Mouse (Mus musculus) bone marrow, adult 2 months (tissue): ENCODE data around the gene Ephb2. TPM values are rescaled to one million over a fixed set of nuclear protein-coding genes. Genes with fewer than 3 reads are reported as not detected.
A peak's percentile ranks its signal among the peaks of the same experiment; 100 is the strongest.

ENCODE experiments used
- H3K27ac ChIP-seq: fragments of 200-500 bp; 2 replicates; pipeline ENCODE4 v1.5.1; 2012; ENCODE audit warnings: low read depth, mild to moderate bottlenecking, control low read depth, inconsistent platforms, low read length; ENCODE audit not compliant: control insufficient read depth, poor library complexity, insufficient read depth
- H3K4me1 ChIP-seq: fragments of 200-500 bp; 2 replicates; pipeline ENCODE4 v1.6.1; 2011; ENCODE audit warnings: low read length; ENCODE audit not compliant: control insufficient read depth, insufficient read depth
- H3K4me3 ChIP-seq: fragments of 200-500 bp; replicated peaks from 2 replicates; pipeline ENCODE3; 2011; ENCODE audit warnings: mild to moderate bottlenecking, low read depth, low read length, control low read depth; ENCODE audit not compliant: control insufficient read depth
- CTCF ChIP-seq: fragments of 200-500 bp; IDR thresholded peaks from 2 replicates; pipeline ENCODE4 v1.5.1; 2011; ENCODE audit warnings: low read length, control low read depth; ENCODE audit not compliant: control insufficient read depth, insufficient read depth
- POLR2A ChIP-seq: fragments of 200-500 bp; IDR thresholded peaks from 2 replicates; pipeline ENCODE4 v1.6.1; 2011; ENCODE audit warnings: low read depth, mild to moderate bottlenecking, control low read depth, low read length, borderline replicate concordance; ENCODE audit not compliant: control insufficient read depth
- WGBS: fragments of 180-500 bp; shearing (Covaris S2); methylation state at CpG from one replicate; pipeline ENCODE4 v1.1.7; 2018; 5-methylcytosine and 5-hydroxymethylcytosine counted together
- polyA plus RNA-seq: library from polyadenylated mRNA; stranded (reverse); fragments of >200 nt; gene quantifications from 2 replicates; pipeline ENCODE4 v1.2.4, GENCODE M21; 2011; ENCODE audit warnings: low replicate concordance; ENCODE audit not compliant: missing spikeins, insufficient read depth, insufficient read length

Ephb2 gene
- polyA plus RNA-seq, 1 experiment: 5.1 TPM

- Histone ChIP-seq H3K27ac (no peak overlapping the region), H3K4me3 (no peak overlapping the region), H3K4me1 (no peaks in the 10 kb centered on the region)
- TF ChIP-seq POLR2A (no peak), CTCF (no peak)
- WGBS: 78% methylated on average over 11 of the region's 11 CpGs
Measured at GRCm38 (mm10) chr4:136698404-136699083, 137.2 kb downstream of the Ephb2 start.

DNA sequence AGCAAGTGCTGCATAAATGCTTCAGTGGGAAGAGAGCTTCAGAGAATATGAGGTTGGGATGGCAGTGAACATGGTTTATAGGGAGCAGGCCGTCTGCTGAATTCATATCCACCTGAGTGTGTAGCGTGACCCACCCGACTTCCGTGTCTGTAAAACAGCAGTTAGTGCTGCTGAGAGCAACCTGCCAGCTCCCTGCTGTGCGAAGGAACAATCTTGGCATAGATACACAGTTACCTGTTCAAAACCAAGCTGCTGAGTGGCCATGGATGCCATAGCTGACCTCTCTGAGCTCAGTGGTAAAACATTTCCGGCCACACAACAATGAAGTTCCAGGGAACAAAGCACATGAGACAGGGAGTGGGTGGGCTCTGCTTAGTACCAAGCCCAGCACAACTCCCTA, 138.5 kb downstream of the Ephb2 start:
- H3K4me3 ChIP-seq: no peak overlapping the region
- 81% methylated on average over 6 of the region's 6 CpGs for WGBS
- no peak overlapping the region for H3K27ac ChIP-seq
- no peaks in the 10 kb centered on the region for H3K4me1 ChIP-seq
- no peak for TF ChIP-seq POLR2A
- TF ChIP-seq CTCF: no peak

DNA sequence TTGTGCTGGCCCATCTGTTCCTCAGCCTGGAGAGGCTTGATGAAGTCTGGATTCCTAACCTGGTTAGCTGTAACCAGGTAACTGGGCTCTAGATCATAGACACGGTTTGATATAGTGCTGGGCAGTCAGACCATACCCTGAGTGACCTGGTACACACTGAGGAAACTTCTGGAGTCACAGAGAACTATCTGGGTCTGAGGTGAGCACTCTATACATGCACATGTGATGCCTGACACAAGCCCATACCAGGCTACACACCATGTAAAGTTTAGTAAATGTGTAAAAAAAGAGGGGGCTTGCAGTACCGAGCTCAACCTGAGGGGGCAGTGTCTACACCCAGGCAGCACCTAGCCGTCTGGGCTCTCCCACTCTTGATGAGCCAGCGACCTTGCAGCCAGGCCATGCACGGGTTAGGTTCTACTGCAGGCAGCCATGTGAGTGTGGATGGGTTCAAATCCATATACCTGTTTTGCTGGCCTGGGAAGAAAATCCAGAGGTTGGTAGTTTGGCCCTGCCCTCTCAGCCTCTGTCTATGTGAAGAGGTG, 139.3 kb downstream of the Ephb2 start:
- Histone ChIP-seq H3K4me3 (no peak overlapping the region), H3K27ac (no peak overlapping the region), H3K4me1 (no peaks in the 10 kb centered on the region)
- 17% methylated on average over 5 of the region's 5 CpGs for WGBS
- TF ChIP-seq CTCF: peak; percentile 88
- no peak for TF ChIP-seq POLR2A

DNA sequence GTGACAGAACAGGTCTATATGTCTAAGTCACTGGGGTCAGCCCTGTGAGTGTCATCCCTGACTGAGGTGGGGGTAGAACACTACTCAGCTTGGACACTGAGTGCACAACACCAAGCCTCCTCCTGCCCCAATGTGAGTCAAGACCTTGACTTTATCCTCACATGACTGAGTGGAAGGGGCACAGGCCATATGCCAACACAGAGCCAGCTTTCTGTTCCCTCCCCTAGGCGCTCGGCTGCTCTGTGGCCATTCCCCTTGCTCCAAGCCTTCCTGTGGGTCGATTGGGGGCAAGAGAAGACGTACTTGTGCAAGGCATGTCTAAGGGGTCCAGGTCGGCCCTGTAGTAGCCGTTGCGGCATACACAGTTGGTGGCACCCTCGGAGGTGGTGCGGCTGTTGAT, 140.1 kb downstream of the Ephb2 start:
- TF ChIP-seq POLR2A: no peak
- TF ChIP-seq CTCF: no peak
- WGBS: 83% methylated on average over 9 of the region's 9 CpGs
- H3K27ac ChIP-seq: no peak overlapping the region
- H3K4me3 ChIP-seq: no peak overlapping the region
- H3K4me1 ChIP-seq: no peaks in the 10 kb centered on the region

DNA sequence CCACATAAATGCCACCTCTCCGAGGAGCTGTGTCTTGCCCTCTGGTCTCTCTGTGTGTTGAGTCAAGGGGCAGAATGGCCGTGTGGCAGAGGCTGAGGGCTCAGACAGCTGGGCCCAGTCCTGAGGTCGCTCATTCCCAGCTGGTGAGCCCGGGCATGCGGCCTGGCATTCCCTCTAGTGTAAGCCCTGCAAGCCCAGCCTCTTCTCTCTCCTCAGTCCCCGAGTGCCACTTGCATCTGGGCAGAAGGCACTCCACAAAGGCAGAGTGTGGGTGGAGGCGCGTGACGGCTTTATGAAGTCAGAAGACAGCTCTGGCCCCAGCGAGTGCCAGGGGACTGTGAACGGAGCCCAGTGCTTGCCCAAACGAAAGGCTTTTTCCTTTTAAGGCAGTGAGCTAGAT, 145.8 kb downstream of the Ephb2 start:
- 82% methylated on average over 12 of the region's 12 CpGs for WGBS
- no peak for TF ChIP-seq CTCF
- TF ChIP-seq POLR2A: no peak
- Histone ChIP-seq H3K4me3 (no peak overlapping the region), H3K4me1 (no peaks in the 10 kb centered on the region), H3K27ac (no peak overlapping the region)

- Histone ChIP-seq H3K27ac (no peak overlapping the region), H3K4me1 (no peaks in the 10 kb centered on the region), H3K4me3 (no peak overlapping the region)
- 60% methylated on average over 4 of the region's 4 CpGs for WGBS
- TF ChIP-seq POLR2A (no peak), CTCF (no peak)
Measured at GRCm38 (mm10) chr4:136688113-136688512, 147.7 kb downstream of the Ephb2 start.

DNA sequence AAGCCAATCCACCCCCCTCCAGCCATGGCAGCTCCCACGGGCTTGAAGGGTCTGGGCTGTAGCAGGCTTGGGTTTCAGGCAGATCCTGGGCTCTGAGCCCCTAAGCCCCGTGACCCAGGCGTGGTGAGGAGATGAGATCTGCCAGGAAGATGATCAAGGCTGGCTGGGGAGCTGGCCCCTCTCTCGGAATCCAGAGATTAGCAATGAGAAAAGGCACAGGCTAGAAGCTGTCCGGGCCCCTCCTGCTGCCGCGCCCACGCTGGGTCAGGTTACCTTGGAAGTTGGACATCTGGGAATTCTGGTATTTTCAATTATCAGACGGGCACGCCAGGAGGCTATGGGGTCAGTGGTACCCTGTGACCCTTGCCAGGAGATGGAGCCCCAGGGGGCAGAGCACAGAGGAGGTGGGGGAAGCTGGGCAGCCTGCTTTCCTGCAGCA, 150.3 kb downstream of the Ephb2 start:
- Histone ChIP-seq H3K27ac (no peak overlapping the region), H3K4me1 (no peaks in the 10 kb centered on the region), H3K4me3 (no peak overlapping the region)
- TF ChIP-seq POLR2A (no peak), CTCF (no peak)
- WGBS: 84% methylated on average over 10 of the region's 10 CpGs

DNA sequence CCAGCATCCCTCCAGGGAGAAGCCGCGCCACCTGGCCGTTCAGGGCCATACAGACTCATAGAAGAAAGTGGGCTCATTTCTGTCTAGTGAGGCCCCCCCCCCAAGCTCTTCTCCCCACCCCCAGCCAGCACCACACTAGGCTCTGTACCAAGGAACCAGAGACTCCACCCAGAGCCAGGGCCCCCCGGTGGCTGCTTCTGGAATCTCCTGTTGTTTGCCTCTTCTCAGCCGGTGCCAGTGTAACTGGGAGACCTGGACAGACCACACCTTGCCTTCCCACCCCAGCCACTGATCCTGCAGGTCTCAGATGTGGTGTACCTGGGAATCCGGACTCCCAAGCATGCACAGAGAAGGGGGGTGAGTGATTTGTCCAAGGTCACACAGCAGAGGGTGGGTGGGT, 151.3 kb downstream of the Ephb2 start:
- WGBS: 70% methylated on average over 6 of the region's 6 CpGs
- Histone ChIP-seq H3K4me3 (no peak overlapping the region), H3K4me1 (no peaks in the 10 kb centered on the region), H3K27ac (no peak overlapping the region)
- TF ChIP-seq CTCF (no peak), POLR2A (no peak)

- H3K4me1 ChIP-seq: no peaks in the 10 kb centered on the region
- no peak for TF ChIP-seq CTCF
- no peak for TF ChIP-seq POLR2A
Measured at GRCm38 (mm10) chr4:136680641-136681040, 155.1 kb downstream of the Ephb2 start.

GRCm38 (mm10) chr4:136679221-136679620, 156.6 kb downstream of the Ephb2 start:
- 89% methylated on average over 8 of the region's 8 CpGs for WGBS
- no peak for TF ChIP-seq CTCF
- no peak for TF ChIP-seq POLR2A
- H3K4me3 ChIP-seq: no peak overlapping the region
- no peak overlapping the region for H3K27ac ChIP-seq
- no peaks in the 10 kb centered on the region for H3K4me1 ChIP-seq

More at GRCm38 (mm10) chr4:136680641-136681040, 155.1 kb downstream of the Ephb2 start:
- H3K4me3 ChIP-seq: no peak overlapping the region
- no peak overlapping the region for H3K27ac ChIP-seq
- WGBS: 84% methylated on average over 14 of the region's 14 CpGs
